Mouse (Mus musculus) thymus, postnatal 0 days (tissue): Measurements from ENCODE around the gene Gm6803. TPM values are rescaled to one million over a fixed set of nuclear protein-coding genes. Genes with fewer than 3 reads are reported as not detected.
"Not testable (repeated sequence)": the region's sequence is repeated elsewhere in the genome, so short reads cannot be mapped to it uniquely, and the experiment has no call there.

ENCODE experiments used
- DNase-seq: peaks from one replicate; pipeline ENCODE4 v3.0.0-alpha.2; 2015; ENCODE audit warnings: low spot score
- polyA plus RNA-seq: library from polyadenylated mRNA; unstranded; fragments of >200 nt; fragmentation: Nextera tagmentation; extraction: Ambion mirVana; gene quantifications from 2 replicates; pipeline ENCODE4 v1.2.1, GENCODE M21; 2015

Gm6803 gene
- polyA plus RNA-seq = not detected in 2 replicates

GRCm38 (mm10) chr12:88018671-88019070 is at the start of gene Gm6803:
TSS of gene Gm6803 (minus strand) at chr12:88018771.
- not testable (repeated sequence) for DNase-seq

- DNase-seq = not testable (repeated sequence)
Observed at GRCm38 (mm10) chr12:88045226-88045625, 26.7 kb upstream of the Gm6803 start.

- not testable (repeated sequence) for DNase-seq
Observed at GRCm38 (mm10) chr12:88039703-88040102, 21.1 kb upstream of the Gm6803 start.

- not testable (repeated sequence) for DNase-seq
Observed at GRCm38 (mm10) chr12:88039062-88039461, 20.5 kb upstream of the Gm6803 start.

GRCm38 (mm10) chr12:88032250-88032649 is 13.7 kb upstream of the Gm6803 start:
- not testable (repeated sequence) for DNase-seq

GRCm38 (mm10) chr12:88026704-88027103 is 8.1 kb upstream of the Gm6803 start, which contains the start of gene Gm2056:
TSS of gene Gm2056 (plus strand) at chr12:88027004.
- DNase-seq = not testable (repeated sequence)

- DNase-seq = not testable (repeated sequence)
Observed at GRCm38 (mm10) chr12:88011548-88011947, 7.0 kb downstream of the Gm6803 start, which contains the start of gene Gm2075. TSS of gene Gm2075 (plus strand) at chr12:88011848.

GRCm38 (mm10) chr12:88004118-88004517 is 14.5 kb downstream of the Gm6803 start:
- DNase-seq = not testable (repeated sequence)

- not testable (repeated sequence) for DNase-seq
Observed at GRCm38 (mm10) chr12:87984000-87984399, 34.6 kb downstream of the Gm6803 start.

Other genes with a start within 250 kb of the Gm6803 start
- gene Gm21319, start 243.0 kb downstream of the Gm6803 start, polyA plus RNA-seq = not detected in 2 replicates
- not detected in 2 replicates for gene Gm21936, start 223.3 kb downstream of the Gm6803 start, polyA plus RNA-seq
- not detected in 2 replicates for gene BB287469, start 202.2 kb downstream of the Gm6803 start, polyA plus RNA-seq
- gene Gm2001, start 176.4 kb downstream of the Gm6803 start, polyA plus RNA-seq = not detected in 2 replicates
- gene Gm2016, start 144.7 kb downstream of the Gm6803 start, polyA plus RNA-seq = 0.12 TPM in 2 replicates
- gene Gm2022, start 123.4 kb downstream of the Gm6803 start, polyA plus RNA-seq = not detected in 2 replicates
- not detected in 2 replicates for gene Gm2035, start 98.9 kb downstream of the Gm6803 start, polyA plus RNA-seq
- gene Gm2042, start 64.7 kb downstream of the Gm6803 start, polyA plus RNA-seq = not detected in 2 replicates
- not detected in 2 replicates for gene Gm2075, start 6.9 kb downstream of the Gm6803 start, polyA plus RNA-seq
- gene Gm2056, start 8.2 kb upstream of the Gm6803 start, polyA plus RNA-seq = not detected in 2 replicates
- gene Gm16368, start 64.9 kb upstream of the Gm6803 start, polyA plus RNA-seq = not detected in 2 replicates
- gene Gm10436, start 163.3 kb upstream of the Gm6803 start, polyA plus RNA-seq = not detected in 2 replicates
- gene Gm8332, start 231.3 kb upstream of the Gm6803 start, polyA plus RNA-seq = not detected in 2 replicates